Mouse (Mus musculus): ENCODE data around the gene Glb1. TPM values are rescaled to one million over a fixed set of nuclear protein-coding genes. Genes with fewer than 3 reads are reported as not detected.

Glb1 gene
- polyA plus RNA-seq, 1 experiment from 2014 or later, result 25.0 TPM

DNA sequence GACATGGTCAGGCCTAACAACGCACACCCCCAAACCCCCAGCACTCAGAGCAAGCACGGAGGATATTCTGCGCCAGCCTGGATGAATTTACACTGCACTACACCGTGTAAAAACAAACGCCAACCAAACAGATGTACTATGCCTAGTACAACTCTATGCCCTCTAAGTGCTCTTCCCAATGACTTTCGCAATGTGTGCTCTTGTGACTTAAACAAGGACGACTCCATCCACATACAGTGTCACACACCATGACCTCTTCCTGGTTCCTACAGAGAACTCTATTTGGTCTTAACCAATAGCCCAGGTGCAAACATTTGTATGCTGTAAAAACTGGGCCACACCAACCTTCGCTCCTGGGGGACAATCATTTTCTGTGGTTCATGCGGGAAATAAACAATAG is 121.6 kb downstream of the Glb1 start:
- Histone ChIP-seq H3K27ac (no peak overlapping the region), H3K4me3 (replicated peaks) (no peak overlapping the region), H3K36me3 (peaks cover 6% of the 10 kb centered on the region; the same call in 1 of the 2 replicates), H3K27me3 (no peaks in the 10 kb centered on the region), H3K9ac (replicated peaks) (no peak overlapping the region), H3K9me3 (no peaks in the 10 kb centered on the region), H3K4me1 (replicated peaks) (peaks cover 18% of the 10 kb centered on the region), H3K4me2 (no peak overlapping the region)
- WGBS, result 89% methylated on average over 9 of the region's 9 CpGs
- no peak for ATAC-seq (ENCODE audit: insufficient number of reproducible peaks, insufficient read depth, low FRiP score, low TSS enrichment, low read depth)

Other genes starting within 250 kb of the Glb1 start
- gene Bcl2a1c, start 70.9 kb upstream of the Glb1 start, polyA plus RNA-seq (2016; fragmentation: Nextera tagmentation; extraction: Ambion mirVana), result not detected in 2 replicates
- gene Crtap, start 10.4 kb upstream of the Glb1 start, polyA plus RNA-seq (2016; fragmentation: Nextera tagmentation; extraction: Ambion mirVana), result 89.0 and 92.9 TPM in 2 replicates
- gene Tmppe, start within 50 bp of the Glb1 start, polyA plus RNA-seq (2016; fragmentation: Nextera tagmentation; extraction: Ambion mirVana), result 10.2 and 10.7 TPM in 2 replicates
- gene Ccr4, start 103.8 kb downstream of the Glb1 start, polyA plus RNA-seq (2016; fragmentation: Nextera tagmentation; extraction: Ambion mirVana), result not detected in 2 replicates
- 0.41 and 0.70 TPM in 2 replicates for gene C130032M10Rik, start 114.6 kb downstream of the Glb1 start, polyA plus RNA-seq (2016; fragmentation: Nextera tagmentation; extraction: Ambion mirVana)
- 1.6 and 2.3 TPM in 2 replicates for gene Trim71, start 163.3 kb downstream of the Glb1 start, polyA plus RNA-seq (2016; fragmentation: Nextera tagmentation; extraction: Ambion mirVana)
- 81.9 and 82.2 TPM in 2 replicates for gene Cnot10, start 239.1 kb downstream of the Glb1 start, polyA plus RNA-seq (2016; fragmentation: Nextera tagmentation; extraction: Ambion mirVana)

All from limb, embryonic 12.5 days (tissue).